Mouse (Mus musculus) midbrain, embryonic 14.5 days (tissue): Measurements from ENCODE around the gene Ranbp17. TPM values are rescaled to one million over a fixed set of nuclear protein-coding genes. Genes with fewer than 3 reads are reported as not detected.
A peak's percentile ranks its signal among the peaks of the same experiment; 100 is the strongest.

ENCODE experiments used
- ATAC-seq: fragments of 200-750 bp; cut with Nextera tagmentation; 2 replicates; pipeline ENCODE4 v1.8.0; 2017; ENCODE audit warnings: moderate number of reproducible peaks, moderate library complexity; ENCODE audit not compliant: low FRiP score, low TSS enrichment
- DNase-seq: peaks from one replicate; pipeline ENCODE4 v3.0.0-alpha.2; 2015
- H3K27ac ChIP-seq: fragments of 300-500 bp; sonication (generic); replicated peaks from 2 replicates; pipeline ENCODE4 v1.5.1; 2014; ENCODE audit warnings: mild to moderate bottlenecking, low read depth, low read length, moderate library complexity
- H3K27me3 ChIP-seq: fragments of 300-500 bp; sonication (generic); 2 replicates; pipeline ENCODE4 v1.6.1; 2014; ENCODE audit warnings: low read length, control low read depth, mixed read lengths; ENCODE audit not compliant: control insufficient read depth, insufficient read depth
- H3K36me3 ChIP-seq: fragments of 300-500 bp; sonication (generic); 2 replicates; pipeline ENCODE4 v1.6.1; 2014; ENCODE audit warnings: low read length, control low read depth; ENCODE audit not compliant: control insufficient read depth, insufficient read depth
- H3K4me1 ChIP-seq: fragments of 300-500 bp; sonication (generic); 2 replicates; pipeline ENCODE4 v1.6.1; 2014; ENCODE audit warnings: mild to moderate bottlenecking, antibody characterized with exemption, low read length, control low read depth; ENCODE audit not compliant: control insufficient read depth, insufficient read depth
- H3K4me2 ChIP-seq: fragments of 300-500 bp; sonication (generic); 2 replicates; pipeline ENCODE4 v1.6.1; 2014; ENCODE audit warnings: mild to moderate bottlenecking, low read length, moderate library complexity
- H3K4me3 ChIP-seq: fragments of 300-500 bp; sonication (generic); replicated peaks from 2 replicates; pipeline ENCODE4 v1.5.1; 2014; ENCODE audit warnings: low read depth, low read length
- H3K9ac ChIP-seq: fragments of 300-500 bp; sonication (generic); replicated peaks from 2 replicates; pipeline ENCODE4 v1.6.1; 2014; ENCODE audit warnings: mild to moderate bottlenecking, low read length, moderate library complexity
- H3K9me3 ChIP-seq: fragments of 300-500 bp; sonication (generic); 2 replicates; pipeline ENCODE4 v1.6.1; 2016; ENCODE audit warnings: low read length, control low read depth, mixed read lengths; ENCODE audit not compliant: control insufficient read depth
- WGBS: fragments of 180-500 bp; shearing (Covaris S2); extraction: QIAGEN DNeasy Blood & Tissue Kit; methylation state at CpG from one replicate; pipeline ENCODE4 v1.1.7; 2014; 5-methylcytosine and 5-hydroxymethylcytosine counted together
- polyA plus RNA-seq: library from polyadenylated mRNA; unstranded; fragments of >200 nt; fragmentation: Nextera tagmentation; extraction: Ambion mirVana; gene quantifications from 2 replicates; pipeline ENCODE4 v1.2.1, GENCODE M21; 2014

Gene Ranbp17
- polyA plus RNA-seq, 1 experiment from 2014 or later = 10.0 TPM

- H3K27ac ChIP-seq = no peak overlapping the region
- DNase-seq (peak; percentile 36), ATAC-seq (no peak)
- 0 out of 2 replicates have a peak, but pooled peaks cover 6% of the 10 kb centered on the region for H3K4me1 ChIP-seq
- no peak overlapping the region for H3K9ac ChIP-seq
- H3K4me3 ChIP-seq = no peak overlapping the region
- 2% methylated on average over 25 of the region's 25 CpGs for WGBS
- 0 out of 2 replicates have a peak, but pooled peaks cover 6% of the 10 kb centered on the region for H3K9me3 ChIP-seq
- H3K4me2 ChIP-seq = no peak overlapping the region
- H3K36me3 ChIP-seq = no peaks in the 10 kb centered on the region
- H3K27me3 ChIP-seq = peaks cover 66% of the 10 kb centered on the region
Observed at GRCm38 (mm10) chr11:33195531-33196446, 317.8 kb downstream of the Ranbp17 start.

- H3K9ac ChIP-seq = no peak overlapping the region
- no peaks in the 10 kb centered on the region for H3K36me3 ChIP-seq
- H3K4me2 ChIP-seq = no peak overlapping the region
- no peak for ATAC-seq
- DNase-seq = no peak
- no peak overlapping the region for H3K4me3 ChIP-seq
- whole genome bisulfite sequencing = 22% methylated on average over 7 of the region's 7 CpGs
- no peak overlapping the region for H3K27ac ChIP-seq
- 0 out of 2 replicates have a peak, but pooled peaks cover under 1% of the 10 kb centered on the region for H3K4me1 ChIP-seq
- 0 out of 2 replicates have a peak, but pooled peaks cover 6% of the 10 kb centered on the region for H3K9me3 ChIP-seq
- H3K27me3 ChIP-seq = peaks cover 61% of the 10 kb centered on the region
Observed at GRCm38 (mm10) chr11:33195061-33195460, 318.5 kb downstream of the Ranbp17 start.

- peak overlapping the region; percentile 24; the same call in 1 of the 2 replicates for H3K4me2 ChIP-seq
- DNase-seq (peak; percentile 42), ATAC-seq (peak; percentile 48; the same call in 1 of the 2 replicates)
- H3K27me3 ChIP-seq = peaks cover 50% of the 10 kb centered on the region
- 0 out of 2 replicates have a peak, but pooled peaks cover 6% of the 10 kb centered on the region for H3K9me3 ChIP-seq
- no peak overlapping the region for H3K27ac ChIP-seq
- H3K36me3 ChIP-seq = no peaks in the 10 kb centered on the region
- no peak overlapping the region for H3K4me3 ChIP-seq
- no peak overlapping the region for H3K9ac ChIP-seq
- under 1% methylated on average over 12 of the region's 12 CpGs for WGBS
- no peaks in the 10 kb centered on the region for H3K4me1 ChIP-seq
Observed at GRCm38 (mm10) chr11:33193695-33194094, 319.9 kb downstream of the Ranbp17 start.

- WGBS = 79% methylated on average over 3 of the region's 3 CpGs
- no peaks in the 10 kb centered on the region for H3K36me3 ChIP-seq
Observed at GRCm38 (mm10) chr11:33181804-33182203, 331.7 kb downstream of the Ranbp17 start.

GRCm38 (mm10) chr11:33180701-33181116, 332.8 kb downstream of the Ranbp17 start:
- Histone ChIP-seq H3K27me3 (peaks cover 8% of the 10 kb centered on the region; the same call in 1 of the 2 replicates), H3K4me2 (peak overlapping the region; percentile 35), H3K27ac (no peak overlapping the region), H3K4me3 (0 out of 2 replicates have a peak overlapping the region, but pooled peaks have one; percentile 1), H3K9ac (peak overlapping the region; percentile 34; the same call in 1 of the 2 replicates), H3K4me1 (0 out of 2 replicates have a peak, but pooled peaks cover 6% of the 10 kb centered on the region), H3K9me3 (no peaks in the 10 kb centered on the region), H3K36me3 (no peaks in the 10 kb centered on the region)
- DNase-seq = peak; percentile 53
- no peak for ATAC-seq
- 4% methylated on average over 18 of the region's 18 CpGs for WGBS

More at GRCm38 (mm10) chr11:33181804-33182203, 331.7 kb downstream of the Ranbp17 start:
- ATAC-seq = no peak
- H3K4me2 ChIP-seq = no peak overlapping the region
- no peak for DNase-seq
- H3K27ac ChIP-seq = no peak overlapping the region
- no peak overlapping the region for H3K4me3 ChIP-seq
- no peak overlapping the region for H3K9ac ChIP-seq
- H3K4me1 ChIP-seq = 0 out of 2 replicates have a peak, but pooled peaks cover 6% of the 10 kb centered on the region
- peaks cover 8% of the 10 kb centered on the region; the same call in 1 of the 2 replicates for H3K27me3 ChIP-seq
- H3K9me3 ChIP-seq = no peaks in the 10 kb centered on the region

- Histone ChIP-seq H3K4me1 (0 out of 2 replicates have a peak, but pooled peaks cover 6% of the 10 kb centered on the region), H3K9ac (no peak overlapping the region), H3K9me3 (no peaks in the 10 kb centered on the region), H3K27me3 (peaks cover 8% of the 10 kb centered on the region; the same call in 1 of the 2 replicates), H3K4me2 (no peak overlapping the region), H3K36me3 (no peaks in the 10 kb centered on the region), H3K4me3 (no peak overlapping the region), H3K27ac (no peak overlapping the region)
- DNase-seq (no peak), ATAC-seq (no peak)
- WGBS = 11% methylated on average over 1 of the region's 1 CpGs
Observed at GRCm38 (mm10) chr11:33179802-33180201, 333.7 kb downstream of the Ranbp17 start.

- ATAC-seq (no peak; the same call in 1 of the 2 replicates), DNase-seq (peak; percentile 90)
- 0 out of 2 replicates have a peak, but pooled peaks cover 6% of the 10 kb centered on the region for H3K4me1 ChIP-seq
- H3K4me3 ChIP-seq = no peak overlapping the region
- H3K27me3 ChIP-seq = peaks cover 8% of the 10 kb centered on the region; the same call in 1 of the 2 replicates
- no peaks in the 10 kb centered on the region for H3K9me3 ChIP-seq
- no peak overlapping the region for H3K4me2 ChIP-seq
- WGBS = 33% methylated on average over 20 of the region's 20 CpGs
- H3K27ac ChIP-seq = no peak overlapping the region
- H3K36me3 ChIP-seq = no peaks in the 10 kb centered on the region
- no peak overlapping the region for H3K9ac ChIP-seq
Observed at GRCm38 (mm10) chr11:33176525-33177245, 336.9 kb downstream of the Ranbp17 start.

- no peak overlapping the region for H3K4me3 ChIP-seq
- no peaks in the 10 kb centered on the region for H3K36me3 ChIP-seq
- no peak overlapping the region for H3K27ac ChIP-seq
- no peak overlapping the region for H3K9ac ChIP-seq
- no peaks in the 10 kb centered on the region for H3K9me3 ChIP-seq
- H3K27me3 ChIP-seq = peaks cover 8% of the 10 kb centered on the region; the same call in 1 of the 2 replicates
- DNase-seq = no peak
- 86% methylated on average over 3 of the region's 3 CpGs for WGBS
- ATAC-seq = no peak
- H3K4me2 ChIP-seq = no peak overlapping the region
- H3K4me1 ChIP-seq = 0 out of 2 replicates have a peak, but pooled peaks cover 4% of the 10 kb centered on the region
Observed at GRCm38 (mm10) chr11:33175768-33176167, 337.8 kb downstream of the Ranbp17 start.
